Mouse (Mus musculus) brain, embryonic 14.5 days (tissue): ENCODE results near the gene Nebl. TPM values are rescaled to one million over a fixed set of nuclear protein-coding genes. Genes with fewer than 3 reads are reported as not detected.
A peak's percentile ranks its signal among the peaks of the same experiment; 100 is the strongest.

Source experiments
- DNase-seq: peaks from one replicate; pipeline ENCODE4 v3.0.0-alpha.2; 2011; ENCODE audit warnings: low read depth
- CTCF ChIP-seq: fragments of 200-500 bp; IDR thresholded peaks from 2 replicates; pipeline ENCODE4 v1.5.1; 2012; ENCODE audit warnings: inconsistent platforms, mild to moderate bottlenecking, moderate library complexity, borderline replicate concordance; ENCODE audit not compliant: insufficient read depth, insufficient read length; ENCODE audit errors: extremely low read depth
- POLR2A ChIP-seq: fragments of 200-500 bp; IDR thresholded peaks from 2 replicates; pipeline ENCODE4 v1.6.1; 2012; ENCODE audit warnings: mild to moderate bottlenecking, inconsistent platforms, borderline replicate concordance; ENCODE audit not compliant: poor library complexity, insufficient read depth, insufficient read length, severe bottlenecking; ENCODE audit errors: extremely low read depth
- polyA plus RNA-seq: library from polyadenylated mRNA; depleted of rRNA; stranded (reverse); fragments of >200 nt; gene quantifications from 2 replicates; pipeline ENCODE4 v1.2.3, GENCODE M21; 2012

The Nebl gene
- polyA plus RNA-seq, 1 experiment, result 9.1 TPM

GRCm38 (mm10) chr2:17460434-17460833 is 270.8 kb downstream of the Nebl start:
- TF ChIP-seq CTCF, result no peak
- TF ChIP-seq POLR2A, result no peak
- no peak for DNase-seq

DNA sequence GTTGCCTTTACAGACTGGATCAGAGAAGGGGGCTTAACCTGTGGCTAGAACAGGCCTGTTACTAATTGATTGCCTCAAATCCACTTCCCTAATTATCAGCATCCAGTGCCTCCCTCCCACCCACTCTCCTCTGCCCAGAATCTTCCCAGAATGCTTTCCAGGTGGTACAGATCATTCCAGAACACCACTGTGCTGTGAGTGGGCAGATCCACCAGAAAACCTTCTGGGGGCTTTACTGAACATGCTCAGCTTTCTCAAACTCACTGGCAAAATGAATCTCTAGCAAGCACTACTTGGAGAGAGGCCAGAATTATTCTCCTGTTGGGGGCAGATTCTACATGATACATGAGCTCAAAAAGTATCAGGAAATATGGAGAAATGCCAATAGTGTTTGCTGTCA is 277.6 kb downstream of the Nebl start:
- peak; percentile 14 for DNase-seq

GRCm38 (mm10) chr2:17448341-17448740 is 282.9 kb downstream of the Nebl start:
- DNase-seq, result no peak
- TF ChIP-seq CTCF, result no peak
- TF ChIP-seq POLR2A, result no peak

More for the DNA sequence above, 277.6 kb downstream of the Nebl start:
- TF ChIP-seq POLR2A, result no peak
- TF ChIP-seq CTCF, result no peak

DNA sequence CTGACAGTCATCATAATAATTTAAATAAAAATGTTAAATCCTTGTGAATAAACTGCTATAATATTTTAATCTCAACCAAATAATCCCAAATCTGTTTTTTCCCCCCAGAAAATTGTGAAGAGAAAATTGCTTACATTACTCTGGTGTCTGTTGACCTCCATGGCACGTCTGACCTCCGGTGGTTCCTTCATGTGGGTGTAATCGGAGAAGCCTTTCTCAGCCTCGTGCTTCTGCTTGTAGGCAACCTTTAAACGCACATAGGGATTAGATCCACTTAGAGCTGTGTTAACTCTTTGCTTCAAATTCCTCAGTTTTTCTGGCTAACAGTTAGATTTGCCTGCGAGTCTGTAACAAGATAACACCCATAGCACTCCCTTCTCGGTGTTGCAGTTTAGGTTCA is 287.7 kb downstream of the Nebl start:
- TF ChIP-seq POLR2A (no peak), CTCF (no peak)
- DNase-seq, result no peak

- DNase-seq, result no peak
- TF ChIP-seq POLR2A (no peak), CTCF (no peak)
These were observed 292.9 kb downstream of the Nebl start for GRCm38 (mm10) chr2:17438317-17438716.

- TF ChIP-seq CTCF, result no peak
- no peak for TF ChIP-seq POLR2A
- peak; percentile 71 for DNase-seq
These were observed 294.4 kb downstream of the Nebl start for GRCm38 (mm10) chr2:17436739-17437440.

DNA sequence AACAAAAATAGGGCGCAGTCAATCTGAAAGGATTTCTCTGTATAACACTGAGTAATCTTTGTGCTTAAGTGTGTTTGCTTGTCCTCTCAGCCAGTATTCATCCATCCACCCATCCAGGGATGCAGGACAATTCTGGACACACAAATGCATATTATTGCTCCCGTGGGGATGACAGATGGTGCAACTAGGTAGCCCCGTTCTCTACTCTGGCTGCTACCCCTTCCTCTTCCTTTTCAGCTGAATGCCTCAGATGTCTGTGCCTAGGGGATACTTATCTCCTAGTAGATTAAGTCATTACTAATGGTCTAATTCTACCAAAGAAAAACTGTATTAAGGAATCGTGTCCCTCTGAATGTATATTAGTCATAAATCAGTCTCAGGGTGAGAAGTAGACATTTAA is 296.0 kb downstream of the Nebl start:
- TF ChIP-seq CTCF (no peak), POLR2A (no peak)
- DNase-seq, result no peak

- DNase-seq, result no peak
- TF ChIP-seq POLR2A (no peak), CTCF (no peak)
These were observed 302.2 kb downstream of the Nebl start for GRCm38 (mm10) chr2:17429028-17429427.

- DNase-seq, result peak; percentile 78
- TF ChIP-seq CTCF, result no peak
- TF ChIP-seq POLR2A, result no peak
These were observed 303.1 kb downstream of the Nebl start for GRCm38 (mm10) chr2:17428156-17428555.

GRCm38 (mm10) chr2:17422967-17423366 is 308.3 kb downstream of the Nebl start:
- DNase-seq, result peak; percentile 90
- TF ChIP-seq POLR2A (no peak), CTCF (peak; percentile 50; the same call in 1 of the 2 replicates)

GRCm38 (mm10) chr2:17415347-17415746 is 315.9 kb downstream of the Nebl start:
- TF ChIP-seq CTCF (no peak), POLR2A (no peak)

DNA sequence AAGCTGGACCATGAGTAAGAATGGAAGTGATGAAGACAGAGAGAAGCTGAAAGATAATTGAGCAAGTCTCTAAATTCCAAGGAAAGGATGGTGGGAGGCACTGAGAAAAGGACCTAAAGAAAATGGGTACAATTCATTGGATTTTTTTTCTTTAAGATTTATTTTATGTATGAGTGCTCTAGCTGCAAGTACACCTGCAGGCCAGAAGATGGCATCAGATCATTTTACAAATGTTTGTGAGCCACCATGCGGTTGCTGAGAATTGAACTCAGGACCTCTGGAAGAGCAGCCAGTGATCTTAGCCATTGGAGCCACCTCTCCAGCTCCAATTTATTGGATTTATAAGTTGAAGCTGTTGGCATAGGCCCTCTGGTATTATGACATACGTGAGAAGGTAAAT is 316.9 kb downstream of the Nebl start:
- no peak for DNase-seq
- no peak for TF ChIP-seq CTCF
- TF ChIP-seq POLR2A, result no peak

More at GRCm38 (mm10) chr2:17415347-17415746, 315.9 kb downstream of the Nebl start:
- peak; percentile 49 for DNase-seq

GRCm38 (mm10) chr2:17413496-17414268 is 317.6 kb downstream of the Nebl start:
- DNase-seq, result peak; percentile 42
- TF ChIP-seq CTCF, result no peak
- TF ChIP-seq POLR2A, result no peak
